ENCODE assay signal across 8 mouse cellular contexts in genomic region chr6:51471179-51471505, GRCm38 (mm10). TPM values are rescaled to one million over a fixed set of nuclear protein-coding genes. Genes with fewer than 3 reads are reported as not detected.
DNase-seq lines count a peak whose midpoint lies in the region; ATAC-seq and TF ChIP-seq lines count a peak whose summit lies in the region.

No protein-coding gene starts in this region.

- TF ChIP-seq EP300 in ES-Bruce4 (IDR thresholded peaks at IDR 0.05; ENCODE audit: insufficient read depth, low read depth, low read length): no peak

- peaks cover 44% of the 10 kb centered on the region for H3K36me3 ChIP-seq in heart, embryonic 12.5 days
- H3K36me3 ChIP-seq in ES-Bruce4 (ENCODE audit: control insufficient read depth, insufficient read depth, low read length, poor library complexity, severe bottlenecking): peaks cover 64% of the 10 kb centered on the region
- peaks cover 23% of the 10 kb centered on the region for H3K36me3 ChIP-seq in forebrain, postnatal 0 days (ENCODE audit: insufficient read depth)
- H3K36me3 ChIP-seq in macrophage (ENCODE audit: inconsistent target): peaks cover 10% of the 10 kb centered on the region; the same call in 1 of the 2 replicates

- no peak for DNase-seq in heart, adult 9 months (ENCODE audit: low spot score in 2 of 2)
- no peak for DNase-seq in forebrain, postnatal 0 days
- DNase-seq in adrenal gland, postnatal 36 days: no peak
- DNase-seq in cerebellum, adult 11-12 months: no peak
- no peak for DNase-seq in left cerebral cortex, postnatal 14 days (ENCODE audit: low spot score in 2 of 2)

- H3K9me3 ChIP-seq in heart, embryonic 12.5 days (replicated peaks): no peaks in the 10 kb centered on the region
- no peaks in the 10 kb centered on the region for H3K9me3 ChIP-seq in ES-Bruce4 (replicated peaks; ENCODE audit: control insufficient read depth, insufficient read depth, low read length, poor library complexity, severe bottlenecking)
- H3K9me3 ChIP-seq in forebrain, postnatal 0 days (ENCODE audit: low read length): no peaks in the 10 kb centered on the region

- under 1% methylated on average over 10 of the region's 10 CpGs for WGBS in heart, embryonic 12.5 days
- under 1% methylated on average over 10 of the region's 10 CpGs for WGBS in forebrain, postnatal 0 days
- WGBS in macrophage (ENCODE audit: missing documents): 0% methylated on average over 6 of the region's 10 CpGs

- peaks cover 87% of the 10 kb centered on the region for H3K79me2 ChIP-seq in macrophage (ENCODE audit: inconsistent target)

- TF ChIP-seq POLR2A in ES-Bruce4 (IDR thresholded peaks at IDR 0.05; ENCODE audit: insufficient read depth, low read length): no peak

- H3K9ac ChIP-seq in heart, embryonic 12.5 days: peak overlapping the region; percentile 96
- H3K9ac ChIP-seq in ES-Bruce4 (ENCODE audit: low read depth, poor library complexity, severe bottlenecking): peak overlapping the region; percentile 100
- H3K9ac ChIP-seq in forebrain, postnatal 0 days: peak overlapping the region; percentile 98

- no peak for TF ChIP-seq CTCF in ES-Bruce4 (IDR thresholded peaks at IDR 0.05; ENCODE audit: low read depth, low read length)
- no peak for TF ChIP-seq CTCF in forebrain, postnatal 0 days (IDR thresholded peaks at IDR 0.05; ENCODE audit: low read depth)

- H3K4me2 ChIP-seq in heart, embryonic 12.5 days: peak overlapping the region; percentile 59
- H3K4me2 ChIP-seq in forebrain, postnatal 0 days (ENCODE audit: low read depth): peak overlapping the region; percentile 46

- peak overlapping the region; percentile 99 for H3K27ac ChIP-seq in heart, embryonic 12.5 days (ENCODE audit: poor library complexity, severe bottlenecking)
- H3K27ac ChIP-seq in ES-Bruce4 (ENCODE audit: insufficient read depth, low read length): peak overlapping the region; percentile 78
- H3K27ac ChIP-seq in forebrain, postnatal 0 days (ENCODE audit: low read depth, low read length): peak overlapping the region; percentile 100
- H3K27ac ChIP-seq in macrophage: peak overlapping the region; percentile 66

- no peaks in the 10 kb centered on the region for H3K27me3 ChIP-seq in heart, embryonic 12.5 days (replicated peaks)
- H3K27me3 ChIP-seq in ES-Bruce4 (ENCODE audit: control insufficient read depth, insufficient read depth, low read length, poor library complexity, severe bottlenecking): no peaks in the 10 kb centered on the region
- H3K27me3 ChIP-seq in forebrain, postnatal 0 days (ENCODE audit: insufficient read depth, low read length): no peaks in the 10 kb centered on the region

- H3K4me1 ChIP-seq in heart, embryonic 12.5 days (replicated peaks): peaks cover 18% of the 10 kb centered on the region
- peaks cover 1% of the 10 kb centered on the region for H3K4me1 ChIP-seq in ES-Bruce4 (ENCODE audit: control insufficient read depth, insufficient read depth, low read length)
- peaks cover 21% of the 10 kb centered on the region for H3K4me1 ChIP-seq in forebrain, postnatal 0 days (ENCODE audit: insufficient read depth)

- H3K4me3 ChIP-seq in heart, embryonic 12.5 days: peak overlapping the region; percentile 93
- peak overlapping the region; percentile 98 for H3K4me3 ChIP-seq in ES-Bruce4 (ENCODE audit: low read depth, low read length)
- peak overlapping the region; percentile 90 for H3K4me3 ChIP-seq in forebrain, postnatal 0 days (ENCODE audit: low read depth, low read length)
- peak overlapping the region; percentile 72 for H3K4me3 ChIP-seq in macrophage (ENCODE audit: inconsistent target)

- intact Hi-C loops in left cerebral cortex, postnatal 14 days (cut with DNase I): loop anchor here (2.0 to 5.0 kb wide), 3 partner anchors 81 to 111 kb away; no protein-coding TSS in a partner anchor

- no peak for ATAC-seq in heart, embryonic 12.5 days (ENCODE audit: insufficient number of reproducible peaks, low FRiP score)
- no peak for ATAC-seq in forebrain, postnatal 0 days

RNA-seq across cellular contexts. Expression of gene Cbx3, which starts 1.0 kb away (rescaled TPM):
- polyA plus RNA-seq in heart, embryonic 12.5 days (2016; fragmentation: Nextera tagmentation; extraction: Ambion mirVana): 372 and 391 TPM in 2 replicates
- polyA plus RNA-seq in ES-Bruce4 (2011; ENCODE audit: insufficient read depth, insufficient read length, low read depth, missing spikeins): 341 and 361 TPM in 2 replicates
- total RNA-seq in forebrain, postnatal 0 days (2014; rRNA removed): 213 and 227 TPM in 2 replicates
- polyA plus RNA-seq in forebrain, postnatal 0 days (2015; fragmentation: Nextera tagmentation; extraction: Ambion mirVana): 514 and 653 TPM in 2 replicates
- 10 to 100 TPM in 17 of 26 experiments, 1 to 10 TPM in 9; 4.1 to 62.6 (median 17.1) TPM for total RNA-seq in macrophage (2018; cell fraction: chromatin; rRNA removed)
- 10 to 100 TPM; 36.3 to 83.1 (median 64.2) TPM for total RNA-seq in macrophage (2018; cell fraction: cytosol; rRNA removed)
- total RNA-seq in macrophage (2018; cell fraction: nucleus; rRNA removed): 10 to 100 TPM; 11.0 to 72.3 (median 22.9) TPM
- polyA plus RNA-seq in macrophage (2018): 53.6 to 103 TPM (median 58.2 TPM) in 3 replicates
- 100 to 1,000 TPM in 1 of 2 experiments, 10 to 100 TPM in 1; 88.4 to 111 TPM for total RNA-seq in adrenal gland, postnatal 36 days (2021)
- 100 to 1,000 TPM; 143 to 159 TPM for total RNA-seq in left cerebral cortex, postnatal 14 days (2021)

RNA-seq across cellular contexts. Expression of gene Hnrnpa2b1, which starts 1.4 kb away (rescaled TPM):
- polyA plus RNA-seq in heart, embryonic 12.5 days (2016; fragmentation: Nextera tagmentation; extraction: Ambion mirVana): 1,461 and 1,470 TPM in 2 replicates
- 1,450 and 1,538 TPM in 2 replicates for polyA plus RNA-seq in ES-Bruce4 (2011; ENCODE audit: insufficient read depth, insufficient read length, low read depth, missing spikeins)
- total RNA-seq in forebrain, postnatal 0 days (2014; rRNA removed): 328 and 431 TPM in 2 replicates
- polyA plus RNA-seq in forebrain, postnatal 0 days (2015; fragmentation: Nextera tagmentation; extraction: Ambion mirVana): 803 and 955 TPM in 2 replicates
- 1,000 to 10,000 TPM; 1,380 to 4,281 (median 3,337) TPM for total RNA-seq in macrophage (2018; cell fraction: chromatin; rRNA removed)
- 100 to 1,000 TPM; 298 to 571 (median 443) TPM for total RNA-seq in macrophage (2018; cell fraction: cytosol; rRNA removed)
- total RNA-seq in macrophage (2018; cell fraction: nucleus; rRNA removed): 1,000 to 10,000 TPM in 24 of 26 experiments, 100 to 1,000 TPM in 2; 875 to 2,658 (median 1,540) TPM
- 677 to 1,116 TPM (median 885 TPM) in 3 replicates for polyA plus RNA-seq in macrophage (2018)
- total RNA-seq in adrenal gland, postnatal 36 days (2021): 100 to 1,000 TPM; 593 to 702 TPM
- total RNA-seq in left cerebral cortex, postnatal 14 days (2021): 100 to 1,000 TPM; 446 to 458 TPM

RNA-seq across cellular contexts. Expression of gene Nfe2l3, which starts 38.7 kb away (rescaled TPM):
- polyA plus RNA-seq in heart, embryonic 12.5 days (2016; fragmentation: Nextera tagmentation; extraction: Ambion mirVana): 5.3 and 5.4 TPM in 2 replicates
- 5.4 and 6.0 TPM in 2 replicates for polyA plus RNA-seq in ES-Bruce4 (2011; ENCODE audit: insufficient read depth, insufficient read length, low read depth, missing spikeins)
- total RNA-seq in forebrain, postnatal 0 days (2014; rRNA removed): 15.0 and 29.2 TPM in 2 replicates
- 11.4 and 11.7 TPM in 2 replicates for polyA plus RNA-seq in forebrain, postnatal 0 days (2015; fragmentation: Nextera tagmentation; extraction: Ambion mirVana)
- total RNA-seq in macrophage (2018; cell fraction: chromatin; rRNA removed): not detected
- total RNA-seq in macrophage (2018; cell fraction: cytosol; rRNA removed): not detected
- total RNA-seq in macrophage (2018; cell fraction: nucleus; rRNA removed): not detected
- not detected in 3 replicates for polyA plus RNA-seq in macrophage (2018)
- total RNA-seq in adrenal gland, postnatal 36 days (2021): under 1 TPM; 0.20 to 0.26 TPM
- total RNA-seq in left cerebral cortex, postnatal 14 days (2021): 1 to 10 TPM; 2.5 to 3.6 TPM

RNA-seq across cellular contexts. Expression of gene Snx10, which starts 52.6 kb away (rescaled TPM):
- polyA plus RNA-seq in heart, embryonic 12.5 days (2016; fragmentation: Nextera tagmentation; extraction: Ambion mirVana): 21.4 and 23.7 TPM in 2 replicates
- polyA plus RNA-seq in ES-Bruce4 (2011; ENCODE audit: insufficient read depth, insufficient read length, low read depth, missing spikeins): 79.2 and 87.2 TPM in 2 replicates
- 76.3 and 96.5 TPM in 2 replicates for total RNA-seq in forebrain, postnatal 0 days (2014; rRNA removed)
- polyA plus RNA-seq in forebrain, postnatal 0 days (2015; fragmentation: Nextera tagmentation; extraction: Ambion mirVana): 78.4 and 92.6 TPM in 2 replicates
- total RNA-seq in macrophage (2018; cell fraction: chromatin; rRNA removed): 100 to 1,000 TPM in 23 of 26 experiments, 10 to 100 TPM in 3; 73.8 to 511 (median 250) TPM
- total RNA-seq in macrophage (2018; cell fraction: cytosol; rRNA removed): 100 to 1,000 TPM in 17 of 26 experiments, 10 to 100 TPM in 9; 73.4 to 231 (median 154) TPM
- 100 to 1,000 TPM in 25 of 26 experiments, 10 to 100 TPM in 1; 84.6 to 517 (median 229) TPM for total RNA-seq in macrophage (2018; cell fraction: nucleus; rRNA removed)
- 66.2 to 91.7 TPM (median 66.3 TPM) in 3 replicates for polyA plus RNA-seq in macrophage (2018)
- total RNA-seq in adrenal gland, postnatal 36 days (2021): 10 to 100 TPM; 33.4 to 36.4 TPM
- 100 to 1,000 TPM; 114 to 116 TPM for total RNA-seq in left cerebral cortex, postnatal 14 days (2021)
